Mouse (Mus musculus) G1E (cell line): ENCODE data around the gene Als2. TPM values are rescaled to one million over a fixed set of nuclear protein-coding genes. Genes with fewer than 3 reads are reported as not detected.

ENCODE experiments used
- ATAC-seq: 2 replicates; pipeline ENCODE4 v1.8.0; 2016; ENCODE audit warnings: mild to moderate bottlenecking; ENCODE audit not compliant: insufficient number of reproducible peaks, poor library complexity, low FRiP score, severe bottlenecking; ENCODE audit errors: extremely low read depth
- DNase-seq: peaks from one replicate; pipeline ENCODE4 v3.0.0; 2012; ENCODE audit warnings: low spot score
- H3K27me3 ChIP-seq: 2 replicates; pipeline ENCODE4 v1.6.1; 2012; ENCODE audit warnings: mild to moderate bottlenecking, low read length, inconsistent platforms; ENCODE audit not compliant: insufficient read depth
- H3K36me3 ChIP-seq: replicated peaks from 2 replicates; pipeline ENCODE3; 2012; ENCODE audit warnings: mild to moderate bottlenecking, inconsistent platforms
- H3K4me1 ChIP-seq: 2 replicates; pipeline ENCODE4 v1.6.1; 2012; ENCODE audit warnings: low read depth, low read length, inconsistent platforms, mixed read lengths; ENCODE audit not compliant: insufficient read depth
- H3K4me3 ChIP-seq: 2 replicates; pipeline ENCODE4 v1.5.1; 2012; ENCODE audit warnings: low read depth, mild to moderate bottlenecking, inconsistent platforms, low read length, moderate library complexity, mixed read lengths
- H3K9me3 ChIP-seq: replicated peaks from 2 replicates; pipeline ENCODE4 v1.6.1; 2012; ENCODE audit warnings: inconsistent platforms
- CTCF ChIP-seq: IDR thresholded peaks from 2 replicates; pipeline ENCODE4 v1.5.1; 2012; ENCODE audit warnings: low read depth, low read length, inconsistent platforms, mixed read lengths
- GATA1 ChIP-seq: IDR thresholded peaks from 2 replicates; pipeline ENCODE4 v1.6.1; 2012; ENCODE audit warnings: borderline replicate concordance, low read length, inconsistent platforms, mixed read lengths
- GATA2 ChIP-seq: IDR thresholded peaks from 2 replicates; pipeline ENCODE4 v1.6.1; 2012; ENCODE audit warnings: low read depth, low read length, inconsistent platforms, borderline replicate concordance
- POLR2AphosphoS5 ChIP-seq: IDR thresholded peaks from 2 replicates; pipeline ENCODE4 v1.6.1; 2012; ENCODE audit warnings: low read depth, low read length, inconsistent platforms; ENCODE audit not compliant: insufficient replicate concordance
- TAL1 ChIP-seq: conservative IDR thresholded peaks from 2 replicates; pipeline ENCODE4 v1.6.1; 2012; ENCODE audit warnings: low read depth, low read length, inconsistent platforms, mixed read lengths
- polyA plus RNA-seq: library from polyadenylated mRNA; stranded (reverse); fragments of >175 nt; gene quantifications from 2 replicates; pipeline ENCODE4 v1.2.3, GENCODE M21; 2012
- total RNA-seq, 2 experiments: library from RNA; stranded (forward) in 1 of 2; stranded (reverse) in 1 of 2; fragments of 200-1000 nt in 1 of 2; fragments of >200 nt in 1 of 2; fragmentation: Nextera tagmentation in 1 of 2; gene quantifications; 2 replicates each; pipeline ENCODE4 v1.2.3; 2014 to 2017

Gene Als2
- total and polyA plus RNA-seq, 3 experiments, result 6.9 to 42.6 (median 30.3) TPM

DNA sequence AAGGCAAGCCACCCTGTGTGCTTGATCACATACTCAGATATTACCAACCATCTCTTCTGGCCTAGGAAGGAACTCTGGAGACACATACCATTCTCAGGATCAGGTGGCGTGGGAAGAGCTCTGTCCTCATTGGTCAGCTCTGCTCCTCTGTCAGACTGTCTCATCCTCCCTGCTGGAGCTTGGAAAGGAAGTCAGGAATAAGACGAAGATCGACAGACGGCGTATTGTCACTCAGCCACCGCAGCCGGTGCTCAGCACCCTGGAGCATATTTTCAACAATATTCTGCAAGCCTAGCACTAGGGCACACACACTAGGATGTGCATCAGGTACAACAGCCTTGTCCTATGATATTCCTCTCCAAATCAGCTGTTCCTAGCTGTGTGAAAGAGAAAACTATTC lies 78.5 kb downstream of the Als2 start:
- Histone ChIP-seq H3K4me3 (no peak overlapping the region), H3K4me1 (peaks cover 29% of the 10 kb centered on the region), H3K36me3 (peaks cover 10% of the 10 kb centered on the region), H3K27me3 (peaks cover 12% of the 10 kb centered on the region; the same call in 1 of the 2 replicates), H3K9me3 (no peaks in the 10 kb centered on the region)
- DNase-seq, result no peak
- ATAC-seq, result no peak
- TF ChIP-seq TAL1 (no peak), CTCF (no peak), GATA1 (no peak)

- H3K27me3 ChIP-seq, result peaks cover 12% of the 10 kb centered on the region; the same call in 1 of the 2 replicates
- H3K9me3 ChIP-seq, result no peaks in the 10 kb centered on the region
- no peak overlapping the region for H3K4me3 ChIP-seq
- no peak for TF ChIP-seq GATA2
- TF ChIP-seq CTCF, result no peak
- no peak for TF ChIP-seq POLR2AphosphoS5
- TF ChIP-seq TAL1, result no peak
- TF ChIP-seq GATA1, result no peak
- ATAC-seq, result no peak
- peaks cover 23% of the 10 kb centered on the region for H3K4me1 ChIP-seq
- no peak for DNase-seq
- peaks cover 4% of the 10 kb centered on the region for H3K36me3 ChIP-seq
These were observed 79.2 kb downstream of the Als2 start for GRCm38 (mm10) chr1:59157846-59158245.

GRCm38 (mm10) chr1:59152346-59152745 lies 84.7 kb downstream of the Als2 start:
- TF ChIP-seq TAL1 (no peak), GATA2 (no peak), POLR2AphosphoS5 (no peak), CTCF (no peak), GATA1 (no peak)
- H3K4me3 ChIP-seq, result no peak overlapping the region
- no peak for ATAC-seq

DNA sequence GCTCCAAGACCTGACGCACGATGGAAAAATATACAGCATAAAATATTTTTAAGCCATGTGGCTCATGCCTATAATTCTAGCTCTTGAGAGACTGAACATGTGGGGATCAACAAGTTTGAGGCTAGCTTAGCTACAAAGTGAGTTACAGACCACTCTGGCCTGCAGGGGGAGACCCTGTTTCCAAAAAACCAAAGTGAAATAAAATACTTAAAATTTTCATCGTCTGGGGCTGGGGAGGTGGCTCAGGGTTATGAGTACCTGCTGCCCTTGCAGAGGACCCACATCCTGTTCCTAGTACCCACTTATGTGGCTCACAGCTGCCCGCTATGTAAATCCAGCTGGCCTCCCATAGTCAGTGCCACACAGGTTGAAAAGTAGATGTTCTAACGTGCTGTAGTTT lies 86.5 kb downstream of the Als2 start:
- Histone ChIP-seq H3K36me3 (no peaks in the 10 kb centered on the region), H3K9me3 (no peaks in the 10 kb centered on the region; the same call in 1 of the 2 replicates), H3K27me3 (peaks cover 4% of the 10 kb centered on the region; the same call in 1 of the 2 replicates), H3K4me3 (no peak overlapping the region), H3K4me1 (peaks cover 11% of the 10 kb centered on the region)
- no peak for DNase-seq
- no peak for TF ChIP-seq TAL1
- TF ChIP-seq GATA2, result no peak
- TF ChIP-seq CTCF, result no peak
- TF ChIP-seq POLR2AphosphoS5, result no peak
- ATAC-seq, result no peak

More at GRCm38 (mm10) chr1:59152346-59152745, 84.7 kb downstream of the Als2 start:
- no peak for DNase-seq
- Histone ChIP-seq H3K27me3 (peaks cover 11% of the 10 kb centered on the region; the same call in 1 of the 2 replicates), H3K9me3 (no peaks in the 10 kb centered on the region; the same call in 1 of the 2 replicates), H3K4me1 (peaks cover 11% of the 10 kb centered on the region), H3K36me3 (no peaks in the 10 kb centered on the region)

- peaks cover 13% of the 10 kb centered on the region; the same call in 1 of the 2 replicates for H3K4me1 ChIP-seq
- ATAC-seq (no peak), DNase-seq (peak; percentile 23)
- peaks cover 2% of the 10 kb centered on the region; the same call in 1 of the 2 replicates for H3K9me3 ChIP-seq
- H3K27me3 ChIP-seq, result peaks cover 13% of the 10 kb centered on the region
- H3K4me3 ChIP-seq, result no peak overlapping the region
- H3K36me3 ChIP-seq, result no peaks in the 10 kb centered on the region
- TF ChIP-seq POLR2AphosphoS5 (no peak), GATA2 (no peak), TAL1 (no peak), CTCF (peak; percentile 62), GATA1 (no peak)
These were observed 92.5 kb downstream of the Als2 start for GRCm38 (mm10) chr1:59144543-59144942.

DNA sequence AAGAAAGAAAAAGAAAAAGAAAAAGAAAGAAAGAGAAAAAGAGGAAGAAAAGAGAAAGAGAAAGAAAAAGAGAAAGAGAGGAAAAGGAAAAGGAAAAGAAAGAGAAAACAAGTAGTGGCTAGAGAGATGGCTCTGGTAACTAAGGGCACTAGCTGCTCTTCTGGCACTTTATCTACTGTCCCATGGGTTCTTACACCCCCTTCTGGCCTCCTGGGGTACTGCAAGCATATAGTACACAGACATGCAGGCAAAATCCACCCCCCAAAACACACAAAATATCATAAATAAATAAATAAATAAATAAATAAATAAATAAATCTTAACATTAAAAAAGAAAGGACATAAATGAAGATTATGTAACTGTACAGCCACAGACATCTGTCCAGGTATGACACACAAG lies 94.2 kb downstream of the Als2 start:
- ATAC-seq, result peak; percentile 49; the same call in 1 of the 2 replicates
- H3K36me3 ChIP-seq, result no peaks in the 10 kb centered on the region
- H3K27me3 ChIP-seq, result peaks cover 11% of the 10 kb centered on the region
- H3K4me1 ChIP-seq, result peaks cover 10% of the 10 kb centered on the region
- no peak overlapping the region for H3K4me3 ChIP-seq
- peaks cover 2% of the 10 kb centered on the region; the same call in 1 of the 2 replicates for H3K9me3 ChIP-seq
- DNase-seq, result peak; percentile 66
- TF ChIP-seq POLR2AphosphoS5 (no peak), CTCF (peak; percentile 64), TAL1 (no peak), GATA1 (no peak)

GRCm38 (mm10) chr1:59134419-59134818 lies 102.6 kb downstream of the Als2 start:
- no peak for DNase-seq
- H3K4me3 ChIP-seq, result no peak overlapping the region
- H3K27me3 ChIP-seq, result peaks cover 29% of the 10 kb centered on the region
- H3K36me3 ChIP-seq, result no peaks in the 10 kb centered on the region
- no peak for ATAC-seq
- TF ChIP-seq POLR2AphosphoS5, result no peak
- no peak for TF ChIP-seq GATA2
- TF ChIP-seq TAL1, result no peak
- TF ChIP-seq GATA1, result no peak
- no peak for TF ChIP-seq CTCF
- H3K9me3 ChIP-seq, result no peaks in the 10 kb centered on the region
- H3K4me1 ChIP-seq, result no peaks in the 10 kb centered on the region; the same call in 1 of the 2 replicates
